Mouse (Mus musculus): ENCODE data around the gene Gbe1.

The Gbe1 gene

GRCm38 (mm10) chr16:70358326-70358725 lies 44.6 kb downstream of the Gbe1 start:
- no peak for DNase-seq

DNA sequence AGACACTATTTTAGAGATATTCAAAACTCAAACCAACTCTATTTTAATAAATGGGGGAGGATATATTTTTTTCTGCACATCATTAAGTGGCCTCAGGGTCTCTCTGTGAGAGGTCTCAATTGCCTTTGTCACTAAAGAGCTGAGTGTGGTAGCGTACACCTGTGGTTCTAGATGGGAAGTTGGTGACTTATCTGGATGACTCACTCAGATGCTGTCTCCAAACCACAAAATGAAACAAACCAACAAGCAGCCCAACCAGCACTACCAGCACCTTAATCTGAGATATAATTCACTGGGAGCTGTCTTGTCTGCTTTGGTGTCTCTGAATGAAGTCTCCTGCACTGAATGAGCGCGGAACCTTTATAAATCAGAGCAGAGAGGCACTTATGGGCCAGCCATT lies 51.5 kb downstream of the Gbe1 start:
- DNase-seq: no peak

DNA sequence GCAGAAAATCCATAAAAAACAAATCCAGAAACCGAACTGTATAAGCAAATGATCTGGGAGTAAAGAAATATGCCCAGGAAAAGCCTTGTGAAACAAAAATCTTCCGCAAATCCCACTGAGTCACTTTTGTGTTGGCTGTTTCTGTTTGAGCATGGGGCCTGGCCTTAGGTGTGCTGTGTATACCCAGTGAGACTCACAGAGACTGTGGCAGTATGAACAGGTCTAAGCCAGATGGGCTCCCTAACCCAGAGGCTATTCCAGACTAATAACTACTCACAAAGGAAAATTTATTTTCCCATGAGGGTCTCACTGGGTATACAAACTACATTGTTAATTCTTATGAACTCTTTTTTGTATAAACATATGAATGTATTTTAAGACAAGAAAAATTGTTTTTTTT lies 67.3 kb downstream of the Gbe1 start:
- DNase-seq: no peak

DNA sequence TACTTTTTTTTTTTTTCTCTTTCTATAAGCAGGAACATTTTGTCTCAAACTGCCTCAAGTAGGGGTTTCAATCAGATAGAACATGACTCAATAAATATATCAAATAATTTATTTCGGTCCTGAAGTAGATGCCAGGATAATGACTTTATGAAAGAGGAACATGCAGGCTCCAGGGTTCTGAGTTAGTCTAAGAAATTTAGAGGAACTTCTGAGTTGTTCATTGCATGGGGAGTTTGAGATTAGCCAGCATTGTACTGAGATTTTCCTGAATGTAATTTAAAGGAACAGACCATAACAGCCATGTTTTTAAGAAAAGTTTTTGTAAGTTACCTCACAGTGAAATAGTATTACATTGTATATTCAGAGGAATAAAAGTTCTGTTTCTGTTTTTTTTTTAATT lies 71.7 kb downstream of the Gbe1 start:
- no peak for DNase-seq

DNA sequence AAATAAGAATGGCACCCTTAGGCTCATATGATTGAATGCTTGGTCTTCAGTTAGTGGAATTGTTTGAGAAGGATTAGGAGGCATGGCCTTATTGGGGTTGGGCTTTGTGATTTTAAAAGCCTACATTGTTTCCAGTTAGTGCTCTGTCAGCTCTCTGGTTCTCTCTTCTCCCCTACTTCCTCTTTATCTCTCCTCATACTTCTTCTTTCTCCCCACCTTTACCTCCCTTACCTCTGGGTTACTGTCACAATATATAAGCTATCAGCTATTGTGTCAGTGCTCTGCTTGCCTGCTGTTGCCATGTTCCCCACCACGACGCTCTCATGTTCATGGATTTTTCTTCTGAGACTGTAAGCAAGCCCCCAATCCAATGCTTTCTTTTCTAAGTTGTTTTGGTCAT lies 73.6 kb downstream of the Gbe1 start:
- DNase-seq: no peak

DNA sequence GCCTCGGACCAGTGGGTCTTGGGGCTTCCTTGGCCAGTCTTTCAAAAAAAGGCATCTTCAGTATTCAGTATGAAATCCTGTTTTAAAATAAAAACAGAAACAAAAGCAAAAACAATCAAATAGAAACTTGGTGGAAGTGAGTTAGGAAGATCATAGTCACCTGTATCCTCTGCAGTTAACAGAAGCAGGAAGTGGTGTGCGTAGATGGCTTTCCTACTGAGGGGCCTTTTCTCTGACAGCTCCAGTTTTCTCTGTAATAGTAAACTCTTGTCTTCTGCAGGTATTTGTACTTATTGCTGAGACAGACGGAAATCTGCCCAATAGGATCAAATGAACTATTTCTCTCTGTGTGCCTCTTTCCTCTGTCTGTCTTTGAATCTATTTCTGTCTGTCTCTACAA lies 81.5 kb downstream of the Gbe1 start:
- DNase-seq: no peak

GRCm38 (mm10) chr16:70407780-70408179 lies 94.0 kb downstream of the Gbe1 start:
- DNase-seq: peak in 1 of 2 experiments; percentile 20

DNA sequence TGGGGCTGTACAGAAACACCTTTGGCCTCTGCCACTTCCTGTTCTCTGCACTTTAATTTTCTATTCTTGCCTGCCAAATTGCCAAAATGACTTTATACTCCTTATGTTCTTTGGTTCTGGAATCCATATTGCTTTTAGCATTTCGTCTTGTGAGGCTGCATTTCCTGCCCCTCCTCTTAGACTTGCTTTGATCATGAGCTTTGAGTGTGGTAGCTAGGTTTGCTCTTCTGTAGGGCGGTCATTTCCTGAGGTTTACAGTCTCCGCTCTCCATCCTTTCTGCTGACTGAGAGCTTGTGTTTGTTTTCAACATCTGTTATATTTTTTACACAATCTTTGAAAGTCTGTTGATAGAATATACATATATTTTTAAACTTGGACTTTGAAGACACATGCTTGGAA lies 107.3 kb downstream of the Gbe1 start:
- DNase-seq: no peak

DNA sequence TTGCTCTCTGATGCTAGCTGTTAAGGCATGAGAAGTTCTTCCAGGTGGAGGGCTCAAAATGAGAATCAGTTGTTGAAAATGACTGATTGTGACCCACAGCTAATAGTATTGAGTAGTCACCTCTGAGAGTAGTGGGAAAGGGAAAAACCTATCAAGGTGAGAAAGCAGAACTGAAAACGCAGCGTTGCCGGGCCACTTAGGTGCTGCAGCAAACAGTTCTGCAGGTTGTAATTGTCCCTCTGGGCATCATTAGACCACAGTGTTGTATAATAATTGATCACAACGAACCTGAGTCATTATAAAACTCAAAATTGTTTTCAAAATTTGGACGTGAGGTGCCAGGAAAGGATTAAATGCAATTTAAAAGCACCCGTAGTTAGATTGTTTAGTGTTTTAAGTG lies 135.8 kb downstream of the Gbe1 start:
- DNase-seq: no peak

- no peak for DNase-seq
These were observed 161.8 kb downstream of the Gbe1 start for GRCm38 (mm10) chr16:70475583-70475982.

GRCm38 (mm10) chr16:70476161-70476560 lies 162.4 kb downstream of the Gbe1 start:
- DNase-seq: no peak

DNA sequence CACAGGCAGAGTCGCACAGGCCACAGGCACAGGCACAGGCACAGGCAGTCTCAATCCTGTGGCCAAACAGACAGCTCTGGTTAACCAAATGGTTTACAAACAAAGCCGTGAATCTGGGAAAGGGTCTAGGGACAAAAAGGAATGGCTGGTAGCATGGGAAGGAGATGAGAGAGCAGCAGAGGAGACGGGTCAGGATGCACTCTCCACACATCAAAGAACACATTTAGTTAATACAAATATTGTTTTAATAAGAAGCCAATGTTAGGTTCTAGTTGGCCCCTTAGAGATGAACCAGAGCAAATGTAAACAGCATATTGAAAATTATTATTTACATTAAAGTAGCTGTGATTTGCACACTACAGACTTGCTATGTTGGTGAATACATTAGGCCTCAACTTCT lies 166.7 kb downstream of the Gbe1 start:
- DNase-seq: no peak

DNA sequence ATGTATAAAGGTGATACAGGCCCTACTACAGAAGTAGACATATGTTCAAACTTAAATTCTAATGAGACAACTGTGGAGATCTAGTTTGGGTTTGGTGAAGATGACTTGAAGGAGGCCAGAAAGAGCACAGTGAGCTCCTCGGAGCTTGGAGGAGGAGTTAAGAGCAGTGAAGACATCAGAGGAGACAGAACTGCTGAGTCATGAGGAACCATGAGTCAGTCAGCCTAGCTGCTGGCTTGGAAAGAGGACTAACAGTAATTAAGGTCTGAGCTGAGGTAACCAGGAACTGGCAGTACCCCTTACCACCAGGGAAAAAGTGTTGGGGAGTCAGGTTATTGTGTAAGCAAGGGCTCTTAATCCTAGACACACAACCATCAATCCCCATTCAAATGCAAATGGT lies 192.7 kb downstream of the Gbe1 start:
- no peak for DNase-seq

GRCm38 (mm10) chr16:70510938-70511337 lies 197.2 kb downstream of the Gbe1 start:
- DNase-seq: no peak

- DNase-seq: no peak
These were observed 209.1 kb downstream of the Gbe1 start for GRCm38 (mm10) chr16:70522861-70523260.

GRCm38 (mm10) chr16:70523566-70523965 lies 209.8 kb downstream of the Gbe1 start:
- no peak for DNase-seq

- DNase-seq: no peak
These were observed 210.5 kb downstream of the Gbe1 start for GRCm38 (mm10) chr16:70524273-70524672.

GRCm38 (mm10) chr16:70527224-70527623 lies 213.5 kb downstream of the Gbe1 start:
- no peak for DNase-seq

- DNase-seq: no peak
These were observed 221.5 kb downstream of the Gbe1 start for GRCm38 (mm10) chr16:70535224-70535623.

DNA sequence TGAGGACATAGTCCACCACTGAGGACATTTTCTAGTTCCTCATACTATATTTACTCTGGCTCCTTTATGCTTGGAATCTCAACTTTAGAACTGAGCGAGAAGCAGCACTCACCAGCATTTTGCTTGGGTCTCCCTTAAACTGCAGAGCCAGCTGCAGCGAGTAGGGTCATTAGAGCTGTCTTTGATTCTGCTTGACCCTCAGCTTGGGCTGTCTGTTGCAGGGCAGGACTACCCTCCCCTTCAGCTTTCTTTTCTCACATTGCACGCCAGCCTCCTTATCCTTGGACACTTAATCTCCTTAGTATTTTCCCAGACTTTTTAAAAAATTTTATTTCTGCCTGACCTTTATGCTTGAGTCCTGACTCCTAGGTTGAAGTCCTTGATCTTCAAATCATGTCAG lies 237.1 kb downstream of the Gbe1 start:
- no peak for DNase-seq

- DNase-seq: peak; percentile 39 to 53
These were observed 248.0 kb downstream of the Gbe1 start for GRCm38 (mm10) chr16:70561635-70562348.

- no peak for DNase-seq
These were observed 248.8 kb downstream of the Gbe1 start for GRCm38 (mm10) chr16:70562574-70562973.

DNA sequence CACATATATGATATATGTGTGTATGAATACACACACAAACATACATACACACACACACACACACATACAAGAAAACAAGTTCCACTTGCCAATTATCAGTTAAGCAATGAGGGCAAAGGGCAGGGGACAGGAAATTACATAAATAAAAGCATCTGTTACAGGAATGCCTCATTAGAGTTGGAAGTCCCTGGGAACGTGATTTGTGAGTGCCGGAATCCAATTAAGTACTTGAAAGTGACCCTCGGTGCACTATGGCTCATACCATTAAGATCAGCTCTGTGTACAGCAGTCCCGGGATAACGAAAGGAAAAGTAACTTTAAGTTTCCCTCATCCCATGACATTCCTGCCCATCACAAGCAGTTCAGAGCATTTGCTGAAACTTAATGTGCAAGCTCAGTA lies 249.7 kb downstream of the Gbe1 start:
- peak in 1 of 2 experiments; percentile 12 for DNase-seq

DNA sequence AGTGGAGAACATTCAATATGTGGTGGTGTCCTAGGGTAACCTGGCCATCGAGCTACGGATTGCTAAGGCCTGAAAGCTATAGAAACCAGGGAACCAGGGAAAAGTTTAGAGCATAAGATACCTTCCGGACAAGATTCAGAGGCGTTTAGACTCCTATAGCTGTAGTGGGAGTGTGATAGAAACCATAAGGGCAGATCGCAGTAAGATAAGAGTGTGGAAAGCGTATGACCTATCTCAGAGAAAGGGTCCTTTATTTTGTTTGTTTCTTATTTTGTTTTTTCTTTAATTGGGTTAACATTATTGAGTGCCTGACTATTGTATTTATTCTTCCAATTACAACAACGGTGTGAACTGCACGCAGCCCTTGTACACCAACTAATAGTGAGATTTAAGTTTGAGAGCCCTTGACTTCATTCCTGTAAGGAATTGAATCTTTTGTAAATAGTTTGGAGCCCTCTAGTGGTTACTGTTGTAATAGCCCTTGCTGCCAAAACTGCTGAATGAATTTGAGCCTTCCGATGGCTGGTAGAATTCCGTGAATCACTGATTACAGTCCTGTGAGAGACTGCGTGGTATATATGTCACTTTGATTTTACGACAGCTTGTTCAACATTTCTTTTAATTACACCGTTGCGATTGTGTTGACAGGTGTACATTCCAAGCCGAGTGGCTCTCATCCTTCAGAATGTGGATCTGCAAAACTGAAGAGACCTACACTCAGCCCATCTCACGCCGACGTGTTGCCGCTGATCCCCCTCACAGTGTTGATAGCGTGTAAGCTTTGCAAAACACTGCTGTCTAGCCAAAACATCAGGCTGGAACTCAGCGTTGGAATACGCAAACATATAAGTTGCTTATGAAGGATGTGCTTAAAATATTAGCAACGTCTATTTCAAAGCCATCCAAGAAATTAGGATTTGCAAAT lies 254.9 kb downstream of the Gbe1 start:
- peak; percentile 35 to 43 for DNase-seq
